Mouse (Mus musculus): ENCODE results near the gene Vps8.

Vps8 gene

DNA sequence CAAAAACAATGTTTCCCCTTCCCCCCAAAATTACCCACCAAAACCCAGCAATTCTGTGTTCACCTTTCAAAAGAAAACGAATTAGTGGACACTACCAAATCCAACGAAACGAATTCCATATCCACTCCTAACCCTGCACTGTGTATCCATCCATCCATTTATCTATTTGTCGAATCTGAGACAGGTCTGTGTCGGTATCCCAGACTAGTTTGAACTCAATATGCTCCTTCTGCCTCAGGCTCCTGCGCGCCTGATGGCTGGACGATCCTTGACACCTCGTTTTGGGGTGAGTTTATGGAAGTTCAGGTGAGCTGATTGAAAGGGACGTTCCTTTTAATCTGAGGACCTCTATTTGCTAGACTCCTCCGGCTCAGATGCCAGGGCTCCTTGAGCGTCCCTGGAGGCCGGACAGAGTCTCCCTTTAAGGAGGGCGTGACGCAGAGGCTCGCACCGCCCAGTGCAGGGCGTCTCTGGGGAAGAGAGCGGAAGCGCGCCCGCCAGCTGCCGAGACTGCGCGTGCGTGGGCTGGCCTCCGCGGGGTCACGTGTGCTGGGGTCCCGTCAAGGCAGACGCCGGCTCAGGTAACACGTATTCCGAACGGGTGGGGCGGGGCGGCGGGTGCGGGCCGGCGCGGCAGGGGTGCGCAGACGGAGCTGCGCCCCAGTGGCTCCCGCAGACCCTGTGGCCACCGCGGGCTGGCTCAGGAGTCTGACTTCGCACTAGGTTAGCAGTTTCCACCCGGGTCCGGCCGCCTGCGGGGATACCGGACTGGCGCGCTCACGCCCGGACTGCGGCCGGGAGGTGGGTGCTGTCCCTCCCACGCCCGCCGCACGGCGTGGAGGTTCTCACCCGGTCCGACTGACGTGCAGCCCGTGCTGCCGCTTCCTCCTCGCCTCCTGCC lies at the start of gene Vps8:
TSS of gene Vps8 (plus strand) at position 474 of the 901 bp plus-strand sequence.
- ATAC-seq (ENCODE audit: low TSS enrichment) = peak; percentile 90

DNA sequence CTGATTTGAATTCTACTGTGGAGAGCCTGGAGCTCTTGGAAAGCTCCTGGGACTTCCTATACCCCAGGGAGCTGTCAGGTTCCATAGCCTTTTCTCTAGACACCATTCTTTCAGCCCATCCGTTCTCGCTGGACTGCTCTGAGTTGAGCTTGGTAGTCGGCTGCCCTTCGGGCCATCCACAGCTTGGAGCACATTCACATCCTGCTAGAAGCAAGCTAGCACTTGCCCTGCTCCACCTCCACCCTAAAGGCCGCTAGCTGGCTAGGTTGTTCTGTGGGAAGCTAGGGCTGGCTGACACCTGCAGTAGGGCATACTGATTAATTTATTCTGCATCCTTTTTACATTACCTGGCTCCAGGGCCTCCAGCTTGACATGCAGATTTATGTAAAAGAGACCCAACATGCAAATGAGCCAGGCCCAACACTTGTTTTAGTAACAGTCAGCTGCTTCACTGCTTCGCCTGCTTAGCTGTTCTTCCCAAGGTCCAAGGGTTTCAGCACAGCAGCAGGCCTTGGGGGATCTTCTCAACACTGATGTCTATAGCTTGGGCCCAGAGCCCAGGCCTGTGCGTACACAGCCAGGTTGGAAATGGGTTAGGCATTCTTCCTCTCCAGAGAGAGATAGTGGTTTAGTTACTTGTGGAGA lies 49.5 kb upstream of the Vps8 start:
- ATAC-seq (ENCODE audit: low TSS enrichment) = peak; percentile 83

DNA sequence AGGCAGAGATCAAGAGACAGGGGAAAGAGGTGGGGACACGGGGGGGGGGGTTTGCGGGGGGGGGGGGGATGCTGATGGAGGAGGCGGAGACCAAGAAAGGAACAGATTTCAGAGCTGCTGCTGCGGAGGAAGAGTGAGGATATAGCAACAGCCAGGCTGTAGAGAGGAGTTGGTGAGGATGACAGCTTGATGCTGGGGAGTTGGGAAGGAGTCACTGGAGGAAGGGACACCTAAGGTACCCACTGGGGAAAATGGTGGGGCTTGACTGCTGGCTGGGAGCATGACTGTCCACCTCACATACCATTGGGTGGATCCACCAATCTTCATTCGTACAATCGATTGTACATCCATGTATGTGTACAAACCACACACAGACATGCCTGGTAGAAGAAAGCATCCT lies 48.9 kb upstream of the Vps8 start:
- ATAC-seq (ENCODE audit: low TSS enrichment) = peak; percentile 78

DNA sequence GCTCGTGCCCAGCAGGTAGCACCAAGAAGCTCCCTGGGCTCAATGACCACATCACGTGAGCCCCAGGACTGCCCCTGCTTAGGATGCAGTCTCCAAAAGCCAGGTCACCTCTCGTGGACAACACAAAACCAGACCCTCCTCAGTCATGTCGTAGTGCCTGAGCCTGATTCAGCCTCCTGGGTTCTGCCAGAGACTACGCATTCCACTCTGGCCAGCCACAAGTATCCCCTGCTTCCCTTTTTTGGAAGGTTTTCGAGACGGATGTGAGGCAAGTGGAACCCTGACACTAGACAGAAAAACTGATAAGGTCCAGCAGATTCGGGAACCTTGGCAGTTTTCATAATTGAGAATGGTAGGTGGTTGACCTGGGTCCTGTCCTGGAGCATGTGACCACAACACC lies 47.8 kb upstream of the Vps8 start:
- no peak for ATAC-seq (ENCODE audit: low TSS enrichment)

DNA sequence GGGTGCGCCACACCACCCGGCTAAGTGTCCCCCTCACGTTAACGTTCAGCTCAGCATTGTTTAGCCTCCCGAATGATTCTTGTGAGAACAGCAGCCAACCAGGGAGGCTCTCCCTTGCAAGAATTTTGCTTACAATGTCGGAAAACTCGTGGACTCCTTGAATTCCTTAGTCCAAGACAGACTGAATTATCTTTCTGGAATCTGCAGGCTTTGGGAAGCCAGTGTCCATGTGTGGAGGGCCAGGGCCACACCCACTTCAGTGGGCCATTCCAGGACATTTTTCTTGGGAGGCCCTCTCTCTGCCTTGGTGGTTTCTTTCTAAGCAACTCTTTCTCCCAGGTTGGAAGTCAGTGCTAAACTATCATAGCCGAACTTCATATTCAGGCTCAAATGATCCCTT lies 46.6 kb upstream of the Vps8 start:
- no peak for ATAC-seq (ENCODE audit: low TSS enrichment)

DNA sequence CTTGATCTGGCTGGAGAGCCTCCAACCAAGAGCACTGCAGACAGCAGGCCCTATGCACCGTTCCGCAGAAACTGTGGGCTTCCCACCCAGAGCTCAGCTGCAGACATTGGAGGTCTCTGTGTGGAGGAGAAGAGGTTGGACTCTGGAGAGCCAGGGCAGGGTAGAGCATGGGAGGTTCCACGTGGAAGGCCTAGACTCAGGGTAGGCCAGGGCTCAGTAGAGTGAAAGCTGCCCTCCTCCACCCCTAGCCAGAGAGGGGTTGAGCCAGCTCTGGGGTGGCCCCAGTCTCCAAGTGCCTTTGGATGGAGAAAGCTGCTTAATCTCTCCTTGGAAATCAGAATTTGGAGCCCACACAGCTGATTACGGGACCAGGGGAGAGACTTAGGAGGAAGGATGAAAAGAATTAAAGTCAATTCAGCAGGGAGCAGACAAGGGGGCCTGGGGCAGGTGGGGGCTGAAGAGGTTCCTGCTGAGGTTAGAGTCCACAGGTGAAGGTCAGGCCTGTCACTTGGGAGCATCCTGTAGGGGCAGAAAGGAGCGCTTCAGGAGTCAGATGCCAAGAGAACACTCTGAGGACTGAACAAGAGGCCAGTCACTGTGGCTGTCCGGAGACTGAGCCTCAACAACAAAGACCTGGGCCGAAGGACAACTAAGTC lies 45.8 kb upstream of the Vps8 start:
- ATAC-seq (ENCODE audit: low TSS enrichment) = no peak

DNA sequence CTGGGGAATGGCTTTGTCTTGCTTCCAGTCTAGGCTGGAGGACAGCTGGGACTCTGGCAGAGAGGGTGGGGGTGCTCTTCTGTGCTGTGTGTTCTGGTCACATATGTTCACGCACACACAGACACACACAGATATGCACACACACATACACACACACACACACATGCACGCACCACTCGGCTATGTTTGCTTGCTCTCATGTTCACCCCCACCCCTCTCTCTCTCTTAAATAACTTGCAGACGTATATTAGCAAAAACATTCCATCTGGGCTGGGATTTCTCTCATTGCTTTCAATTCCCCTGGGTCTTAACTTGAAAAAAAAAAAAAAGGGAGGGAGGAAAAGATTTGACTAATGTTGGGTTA lies 45.3 kb upstream of the Vps8 start:
- no peak for ATAC-seq (ENCODE audit: low TSS enrichment)

DNA sequence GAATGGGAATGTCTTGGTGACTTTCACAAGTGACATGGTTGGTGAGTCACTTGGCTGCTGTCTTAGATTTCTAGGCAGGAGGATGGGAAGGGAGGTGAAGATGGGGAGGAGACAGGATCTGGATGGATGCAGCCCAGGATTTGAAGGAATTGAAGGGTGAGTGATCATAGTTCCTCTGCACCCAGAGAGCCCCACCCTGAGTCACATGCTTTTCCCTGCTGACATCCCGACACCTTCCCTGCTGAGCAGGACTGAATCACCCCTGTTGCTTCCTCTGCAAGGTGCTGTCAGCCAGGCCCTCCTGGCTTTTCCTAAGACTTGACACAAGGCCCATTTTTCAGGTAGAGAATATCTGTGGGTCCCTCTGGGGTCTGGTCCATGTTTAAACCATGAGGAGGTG lies 41.4 kb upstream of the Vps8 start:
- no peak for ATAC-seq (ENCODE audit: low TSS enrichment)

DNA sequence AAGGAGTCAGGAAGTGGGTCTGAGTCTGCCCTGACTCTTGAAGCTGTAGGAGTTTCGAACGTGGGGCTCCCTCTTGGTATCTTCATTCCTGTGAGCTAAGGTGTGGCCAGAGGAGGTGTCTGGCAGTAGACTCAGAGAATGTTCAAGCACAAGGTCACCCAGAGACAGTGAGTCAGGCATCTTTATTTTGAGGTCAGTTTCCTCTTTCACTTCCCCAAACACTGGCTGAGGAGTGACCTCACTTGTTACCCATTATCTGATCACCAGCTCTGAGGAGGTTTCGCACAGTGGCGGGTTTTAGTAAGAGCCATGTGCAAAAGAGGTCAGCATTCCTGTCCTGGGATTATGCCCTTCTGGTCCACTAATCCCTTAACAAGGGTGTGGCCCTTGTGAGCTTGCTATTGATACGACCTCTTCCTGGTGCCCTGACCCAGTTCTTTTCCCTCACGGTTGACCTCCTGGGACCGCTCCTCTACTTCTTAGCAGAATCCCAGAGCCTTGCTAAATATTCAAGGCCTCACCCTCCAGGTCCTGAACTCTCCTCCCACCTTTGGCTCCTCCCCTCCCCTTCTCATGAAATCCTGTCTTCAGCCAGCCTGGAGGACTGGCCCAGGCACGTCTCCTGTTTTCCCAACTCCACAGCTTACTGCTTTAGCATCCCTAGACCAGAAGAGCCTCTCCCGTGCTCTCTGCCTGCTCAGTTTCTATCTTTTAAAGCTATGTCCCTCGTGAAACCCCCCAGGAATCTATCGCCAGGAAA lies 40.6 kb upstream of the Vps8 start:
- no peak for ATAC-seq (ENCODE audit: low TSS enrichment)

DNA sequence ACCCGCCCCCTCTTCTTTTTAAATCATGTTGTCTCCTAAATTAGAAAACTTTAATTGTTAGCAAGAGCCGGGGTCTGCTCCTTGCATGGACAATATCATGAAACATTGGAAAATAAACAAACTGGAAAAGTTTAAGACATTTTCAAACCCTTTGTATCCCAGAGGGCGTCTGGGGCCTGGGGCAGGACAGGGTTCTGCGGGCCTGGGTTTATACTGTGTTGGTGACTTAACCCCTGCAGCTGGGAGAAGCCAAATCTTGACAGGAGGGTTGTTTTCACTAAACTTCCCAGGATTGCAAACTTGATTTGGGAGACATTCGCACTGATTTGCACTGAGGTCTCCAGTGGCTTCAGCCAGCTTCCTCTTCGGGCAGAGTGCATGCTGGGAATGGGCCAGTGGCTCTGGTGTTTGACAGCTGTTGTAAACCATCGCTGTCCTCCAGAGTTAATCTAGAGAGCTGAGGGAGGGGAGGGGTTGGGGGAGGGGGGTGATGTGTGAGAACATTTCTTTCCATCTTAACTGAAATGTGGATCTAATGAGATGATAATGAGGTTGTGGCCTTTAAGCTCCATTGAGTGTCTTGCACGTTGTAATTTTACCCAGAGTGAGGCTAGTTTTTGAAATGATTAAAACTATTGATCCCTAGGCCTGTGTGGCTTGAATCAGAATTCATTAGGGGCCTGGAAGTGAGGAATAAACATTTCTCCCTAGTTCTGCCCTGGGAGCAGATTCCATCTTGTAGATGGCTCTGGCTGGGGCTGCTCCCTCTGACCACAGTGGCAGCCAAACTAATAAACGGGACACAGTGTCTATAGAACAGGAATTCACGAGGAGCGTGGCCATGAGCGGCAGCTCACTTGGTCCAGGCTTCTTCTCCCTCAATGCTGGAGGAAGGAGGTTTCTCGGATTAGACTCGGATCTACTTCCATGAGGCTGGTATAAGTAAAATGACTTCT lies 36.7 kb upstream of the Vps8 start:
- no peak for ATAC-seq (ENCODE audit: low TSS enrichment)

DNA sequence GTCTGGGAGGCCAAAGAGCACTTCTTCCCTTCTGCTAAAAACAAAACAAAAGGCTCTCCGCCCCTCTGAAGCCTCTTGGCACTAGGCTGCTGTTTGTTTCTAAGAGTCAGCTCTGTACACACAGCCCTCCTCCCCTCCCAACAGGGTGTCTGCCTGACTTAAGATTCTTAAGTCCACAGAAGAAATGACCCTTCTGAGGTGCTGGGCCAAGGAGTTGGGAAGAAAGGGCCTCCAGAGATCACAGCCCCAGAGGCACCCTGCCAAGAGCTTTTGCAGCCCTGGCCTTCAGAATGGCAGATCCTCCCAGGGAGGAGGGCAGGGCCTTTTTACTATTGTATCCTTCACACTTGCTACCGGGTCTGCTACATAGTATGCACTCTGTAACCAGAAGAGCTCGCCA lies 33.6 kb upstream of the Vps8 start:
- ATAC-seq (ENCODE audit: low TSS enrichment) = no peak

DNA sequence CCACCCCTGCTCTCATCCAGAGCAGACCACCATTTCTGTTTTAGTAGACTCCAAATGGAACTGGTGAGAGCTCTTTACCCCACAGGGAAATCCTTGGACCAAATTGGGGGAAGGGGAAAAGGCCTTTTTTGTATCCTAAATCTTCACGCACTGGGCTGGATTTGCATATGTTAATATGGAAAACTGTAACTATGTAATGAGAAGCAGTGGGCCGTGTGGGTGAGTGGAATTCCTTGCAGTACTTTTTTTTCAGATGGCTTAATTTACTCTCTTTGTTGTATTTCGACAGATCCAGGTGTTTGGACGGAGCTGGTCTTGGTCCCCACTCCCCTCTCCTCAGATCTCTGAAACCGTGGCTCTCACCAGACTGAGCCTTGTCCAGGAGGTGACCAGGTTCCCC lies 32.2 kb upstream of the Vps8 start:
- ATAC-seq (ENCODE audit: low TSS enrichment) = peak; percentile 8; the same call in 1 of the 2 replicates

DNA sequence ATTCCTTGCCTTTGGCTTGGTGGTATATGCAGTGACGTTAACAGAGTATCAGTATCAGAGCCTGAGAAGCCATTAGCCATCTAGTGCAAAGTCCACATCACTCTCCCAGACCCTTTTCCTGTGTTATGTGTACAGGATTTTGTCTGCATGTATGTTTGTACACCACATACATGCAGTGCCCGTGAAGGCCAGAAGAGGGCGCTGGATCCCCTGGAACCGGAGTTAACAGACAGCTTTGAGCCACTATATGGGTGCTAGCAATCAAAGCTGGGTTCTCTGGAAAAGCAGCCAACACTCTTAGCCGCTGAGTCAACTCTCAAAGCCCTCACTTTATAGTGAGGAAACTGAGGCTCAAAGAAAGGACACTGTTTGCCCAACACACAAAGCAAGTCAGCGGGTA lies 30.8 kb upstream of the Vps8 start:
- no peak for ATAC-seq (ENCODE audit: low TSS enrichment)

DNA sequence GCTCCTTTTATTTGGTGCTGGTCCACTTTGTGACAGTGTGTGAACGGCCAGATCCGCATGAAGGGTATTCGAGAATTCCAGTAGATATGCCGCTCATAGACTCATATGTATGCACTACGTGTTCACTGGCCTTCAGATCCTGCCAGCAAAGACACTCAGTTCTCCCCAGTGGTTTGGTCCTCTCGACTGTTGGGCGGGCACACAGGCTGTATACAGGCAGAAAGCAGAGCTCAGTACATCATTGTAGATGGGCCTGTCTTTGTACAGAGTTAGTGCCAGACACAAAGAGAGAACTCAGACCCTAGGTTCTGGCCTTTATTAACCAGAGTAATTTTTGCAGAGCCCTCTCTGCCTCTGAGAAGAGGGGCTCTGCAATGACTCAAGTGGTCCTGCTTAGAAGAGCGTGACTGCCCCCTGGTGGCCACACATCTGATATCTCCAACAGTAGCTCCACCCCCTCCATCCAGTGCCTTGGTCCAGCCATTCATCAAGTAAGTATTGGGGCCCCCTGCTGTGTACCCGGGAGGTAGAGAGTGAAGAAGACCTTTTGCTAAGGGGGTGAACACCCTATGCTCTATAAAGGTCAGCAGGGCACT lies 30.3 kb upstream of the Vps8 start:
- ATAC-seq (ENCODE audit: low TSS enrichment) = peak; percentile 76

DNA sequence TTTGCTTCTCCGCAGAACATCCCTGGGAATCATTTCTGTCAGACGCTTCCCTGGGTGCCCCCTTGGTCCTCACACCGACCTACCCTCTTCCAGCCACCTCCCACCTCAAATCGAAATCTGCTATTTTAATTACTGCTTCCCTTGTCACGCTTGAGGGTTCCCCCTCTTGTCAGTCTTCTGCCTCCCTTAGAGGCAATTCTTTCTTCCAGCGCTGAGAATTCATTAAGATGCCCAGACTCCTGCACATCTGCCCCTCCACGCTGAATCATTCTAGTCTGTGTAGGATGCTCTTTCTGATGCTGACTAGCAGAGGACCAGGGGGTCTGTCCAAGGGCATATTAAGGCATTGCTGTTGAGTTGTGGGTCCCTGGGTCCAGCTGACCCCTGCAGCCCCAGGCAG lies 27.4 kb upstream of the Vps8 start:
- ATAC-seq (ENCODE audit: low TSS enrichment) = no peak; the same call in 1 of the 2 replicates

DNA sequence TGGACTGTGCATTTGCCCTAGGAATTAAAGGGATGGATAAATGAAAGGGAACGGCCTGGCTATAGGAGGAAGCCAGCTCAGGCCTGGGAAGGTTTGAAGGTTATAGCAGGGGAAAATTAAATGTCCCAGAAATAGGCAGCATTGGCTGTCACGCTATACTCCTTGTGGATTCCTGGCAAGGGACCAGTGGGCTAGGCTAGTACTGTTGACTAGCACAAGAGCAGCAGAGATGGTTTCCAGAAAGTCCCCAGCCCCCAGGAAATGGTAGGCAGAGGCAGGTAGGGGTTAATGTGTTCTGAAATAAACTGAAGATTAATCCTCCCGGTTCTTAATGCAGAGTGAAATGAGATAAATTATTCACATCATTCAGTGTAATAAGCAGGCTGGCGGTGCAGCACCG lies 25.2 kb upstream of the Vps8 start:
- ATAC-seq (ENCODE audit: low TSS enrichment) = no peak

DNA sequence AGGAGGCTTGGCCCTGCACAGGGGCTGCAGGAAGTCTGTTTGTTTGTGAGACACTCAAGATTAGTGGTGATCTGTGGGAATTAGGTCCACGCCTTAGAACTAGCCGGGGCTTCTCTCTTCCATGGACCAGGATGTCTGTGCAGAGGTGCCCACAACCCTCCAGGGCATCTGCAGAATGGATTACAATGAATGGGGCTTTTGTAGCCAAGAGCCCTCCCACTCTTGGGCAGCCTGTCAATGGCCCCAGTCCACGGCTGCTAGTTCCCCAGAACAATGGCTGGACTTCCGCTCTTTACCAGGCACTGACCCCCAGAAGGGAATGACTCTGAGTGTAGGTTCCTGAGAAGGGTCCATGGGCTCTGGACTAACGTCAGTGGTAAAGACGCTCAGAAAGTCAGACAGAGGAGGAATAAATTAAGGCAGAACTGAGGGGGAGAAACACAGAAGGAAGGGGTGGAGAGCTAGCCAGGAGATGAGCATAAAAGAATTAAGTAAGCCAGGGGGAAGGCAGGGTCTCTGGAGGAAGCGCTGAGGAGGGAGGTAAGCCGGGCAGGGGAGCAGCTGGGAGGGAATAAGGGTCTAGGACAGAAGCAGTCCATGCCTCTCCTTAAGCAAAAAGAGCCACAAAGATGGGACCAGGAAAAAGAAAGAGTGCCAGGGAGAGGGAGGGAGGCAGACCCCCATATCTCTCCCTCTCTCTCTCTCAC lies 24.4 kb upstream of the Vps8 start:
- ATAC-seq (ENCODE audit: low TSS enrichment) = peak; percentile 33; the same call in 1 of the 2 replicates

DNA sequence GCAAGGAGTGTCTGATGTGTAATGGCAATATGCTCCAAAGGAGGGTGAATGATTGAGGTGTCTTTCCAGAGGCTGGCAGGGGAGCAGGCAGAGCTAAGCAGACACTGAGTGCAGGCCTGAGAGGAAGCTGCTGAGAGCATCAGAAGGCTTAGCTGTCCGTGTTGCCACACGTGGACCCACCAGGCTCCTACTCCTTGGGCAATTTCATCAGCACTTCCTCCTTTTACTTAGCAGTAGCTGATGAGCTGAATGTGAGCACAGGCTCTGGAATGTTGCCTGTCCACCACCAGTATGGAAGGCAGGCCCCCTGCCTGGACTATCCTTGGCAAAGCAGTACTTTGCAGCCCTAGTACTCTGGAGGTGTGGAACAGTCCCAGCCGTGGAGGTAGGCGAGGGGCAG lies 23.0 kb upstream of the Vps8 start:
- ATAC-seq (ENCODE audit: low TSS enrichment) = no peak

DNA sequence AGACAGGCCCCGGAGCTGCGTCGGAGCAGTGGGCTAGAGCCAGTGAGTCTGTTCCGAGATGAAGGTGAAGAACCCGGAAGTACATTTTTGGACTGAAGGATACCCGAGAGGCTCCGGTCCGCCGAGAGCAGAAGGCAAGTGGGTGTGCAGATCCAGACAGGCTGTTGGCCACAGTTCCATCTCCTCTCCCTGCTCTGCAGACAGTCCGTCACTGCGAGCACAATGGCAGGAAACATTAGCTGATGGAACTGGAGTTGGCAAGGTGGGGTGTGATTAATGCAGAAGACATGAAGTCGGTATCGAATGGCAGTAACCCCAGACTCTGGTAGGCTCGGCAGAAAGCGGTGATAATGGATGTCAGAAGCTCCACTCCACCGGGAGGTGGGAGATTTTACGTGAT lies 20.9 kb upstream of the Vps8 start:
- peak; percentile 74 for ATAC-seq (ENCODE audit: low TSS enrichment)

DNA sequence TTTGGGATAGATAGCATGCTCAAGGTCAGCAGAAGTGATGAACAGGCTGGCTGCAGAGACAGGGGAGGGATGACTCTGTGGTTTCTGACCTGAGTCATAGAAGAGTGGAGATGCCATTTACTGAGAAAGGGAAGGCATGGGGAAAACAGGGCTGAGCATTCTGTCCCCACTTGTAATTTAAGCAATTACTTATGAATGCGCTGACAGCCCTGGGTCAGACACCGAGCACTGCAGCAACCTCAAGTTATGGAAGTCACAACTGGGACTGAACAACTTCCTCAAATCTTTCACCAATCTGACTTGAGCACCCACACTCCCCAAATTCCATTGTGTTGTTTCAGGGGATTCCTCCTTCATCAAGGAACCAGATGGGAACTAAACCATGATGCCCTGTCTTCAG lies 19.5 kb upstream of the Vps8 start:
- ATAC-seq (ENCODE audit: low TSS enrichment) = no peak
